Mouse (Mus musculus) T-helper 2 cell (primary cell): Measurements from ENCODE around the gene Ccdc167.

Experiments
- in situ Hi-C: fragments of 300-600 bp; cut with MboI, MseI; formaldehyde crosslinking; loops from one replicate; pipeline ENCODE4 v1.15.1; 2025; ENCODE audit warnings: high pct_unique_total_duplicates

Gene Ccdc167

GRCm38 (mm10) chr17:29686771-29687170, 30.1 kb downstream of the Ccdc167 start:
- in situ Hi-C loops, result no loop called here

GRCm38 (mm10) chr17:29684275-29684674, 32.6 kb downstream of the Ccdc167 start:
- in situ Hi-C loops, result no loop called here

GRCm38 (mm10) chr17:29683127-29683526, 33.7 kb downstream of the Ccdc167 start:
- in situ Hi-C loops, result no loop called here

- in situ Hi-C loops, result no loop called here
Observed at GRCm38 (mm10) chr17:29682261-29682660, 34.6 kb downstream of the Ccdc167 start.

GRCm38 (mm10) chr17:29681669-29682068, 35.2 kb downstream of the Ccdc167 start:
- in situ Hi-C loops, result no loop called here

- in situ Hi-C loops, result no loop called here
Observed at GRCm38 (mm10) chr17:29680921-29681320, 35.9 kb downstream of the Ccdc167 start.

- in situ Hi-C loops, result no loop called here
Observed at GRCm38 (mm10) chr17:29680174-29680573, 36.7 kb downstream of the Ccdc167 start.

GRCm38 (mm10) chr17:29679038-29679767, 37.6 kb downstream of the Ccdc167 start:
- in situ Hi-C loops, result no loop called here

GRCm38 (mm10) chr17:29678526-29678925, 38.3 kb downstream of the Ccdc167 start:
- in situ Hi-C loops, result no loop called here

GRCm38 (mm10) chr17:29673325-29673724, 43.5 kb downstream of the Ccdc167 start:
- in situ Hi-C loops, result no loop called here

GRCm38 (mm10) chr17:29671021-29671420, 45.8 kb downstream of the Ccdc167 start:
- in situ Hi-C loops, result no loop called here

GRCm38 (mm10) chr17:29669936-29670335, 46.9 kb downstream of the Ccdc167 start:
- in situ Hi-C loops, result no loop called here

- in situ Hi-C loops, result no loop called here
Observed at GRCm38 (mm10) chr17:29669030-29669429, 47.8 kb downstream of the Ccdc167 start.

- in situ Hi-C loops, result no loop called here
Observed at GRCm38 (mm10) chr17:29668051-29668986, 48.5 kb downstream of the Ccdc167 start.

GRCm38 (mm10) chr17:29662145-29662544, 54.7 kb downstream of the Ccdc167 start:
- in situ Hi-C loops, result no loop called here

GRCm38 (mm10) chr17:29660762-29661391, 56.0 kb downstream of the Ccdc167 start:
- in situ Hi-C loops, result no loop called here

- in situ Hi-C loops, result no loop called here
Observed at GRCm38 (mm10) chr17:29660076-29660761, 56.6 kb downstream of the Ccdc167 start, which contains the start of gene Cmtr1. Gene Cmtr1, plus strand, starts transcription at chr17:29660595.

GRCm38 (mm10) chr17:29658249-29658648, 58.6 kb downstream of the Ccdc167 start:
- in situ Hi-C loops, result no loop called here

- in situ Hi-C loops, result loop anchor here (5.0 kb wide), 1 partner anchor 85 kb away; no protein-coding TSS in a partner anchor
Observed at GRCm38 (mm10) chr17:29642219-29642618, 74.6 kb downstream of the Ccdc167 start.

- in situ Hi-C loops, result loop anchor here (5.0 kb wide), 1 partner anchor 84 kb away; no protein-coding TSS in a partner anchor
Observed at GRCm38 (mm10) chr17:29640971-29641370, 75.9 kb downstream of the Ccdc167 start.

GRCm38 (mm10) chr17:29637895-29638294, 78.9 kb downstream of the Ccdc167 start:
- in situ Hi-C loops, result no loop called here
